Mouse (Mus musculus): ENCODE measurements at regions not wholly inside any gene's neighbourhood (a gene's known extent, or its start where the extent isn't known, plus 50 kb on each side); places are given as distances from the start of the nearest gene placed in this dataset.

GRCm38 (mm10) chr13:111157921-111158638, 96.7 kb upstream of the Actbl2 start:
- Histone ChIP-seq H3K9ac (no peak overlapping the region), H3K4me2 (replicated peaks) (no peak overlapping the region), H3K4me3 (no peak overlapping the region), H3K9me3 (no peaks in the 10 kb centered on the region), H3K27ac (peak overlapping the region; percentile 30; the same call in 1 of the 2 replicates), H3K36me3 (no peaks in the 10 kb centered on the region), H3K4me1 (no peaks in the 10 kb centered on the region), H3K27me3 (no peaks in the 10 kb centered on the region)
- ATAC-seq (ENCODE audit: insufficient number of reproducible peaks, insufficient read depth, low FRiP score, low TSS enrichment) = no peak
- whole genome bisulfite sequencing = 59% methylated on average over 14 of the region's 14 CpGs

- H3K4me1 ChIP-seq = no peaks in the 10 kb centered on the region
- H3K36me3 ChIP-seq = no peaks in the 10 kb centered on the region
- H3K27ac ChIP-seq = no peak overlapping the region
- H3K9ac ChIP-seq = no peak overlapping the region
- no peaks in the 10 kb centered on the region for H3K27me3 ChIP-seq
- H3K9me3 ChIP-seq = no peaks in the 10 kb centered on the region
- no peak overlapping the region for H3K4me2 ChIP-seq (replicated peaks)
- no peak overlapping the region for H3K4me3 ChIP-seq
- no peak for ATAC-seq (ENCODE audit: insufficient number of reproducible peaks, insufficient read depth, low FRiP score, low TSS enrichment)
Observed at GRCm38 (mm10) chr13:111159498-111159897, 95.3 kb upstream of the Actbl2 start.

- ATAC-seq (ENCODE audit: insufficient number of reproducible peaks, insufficient read depth, low FRiP score, low TSS enrichment) = no peak
- Histone ChIP-seq H3K4me2 (replicated peaks) (no peak overlapping the region), H3K9ac (no peak overlapping the region), H3K4me1 (peaks cover 2% of the 10 kb centered on the region), H3K4me3 (no peak overlapping the region), H3K36me3 (no peaks in the 10 kb centered on the region), H3K27me3 (no peaks in the 10 kb centered on the region), H3K27ac (no peak overlapping the region), H3K9me3 (no peaks in the 10 kb centered on the region)
- 85% methylated on average over 2 of the region's 2 CpGs for WGBS
Observed at GRCm38 (mm10) chr13:111165538-111165937, 89.3 kb upstream of the Actbl2 start.

DNA sequence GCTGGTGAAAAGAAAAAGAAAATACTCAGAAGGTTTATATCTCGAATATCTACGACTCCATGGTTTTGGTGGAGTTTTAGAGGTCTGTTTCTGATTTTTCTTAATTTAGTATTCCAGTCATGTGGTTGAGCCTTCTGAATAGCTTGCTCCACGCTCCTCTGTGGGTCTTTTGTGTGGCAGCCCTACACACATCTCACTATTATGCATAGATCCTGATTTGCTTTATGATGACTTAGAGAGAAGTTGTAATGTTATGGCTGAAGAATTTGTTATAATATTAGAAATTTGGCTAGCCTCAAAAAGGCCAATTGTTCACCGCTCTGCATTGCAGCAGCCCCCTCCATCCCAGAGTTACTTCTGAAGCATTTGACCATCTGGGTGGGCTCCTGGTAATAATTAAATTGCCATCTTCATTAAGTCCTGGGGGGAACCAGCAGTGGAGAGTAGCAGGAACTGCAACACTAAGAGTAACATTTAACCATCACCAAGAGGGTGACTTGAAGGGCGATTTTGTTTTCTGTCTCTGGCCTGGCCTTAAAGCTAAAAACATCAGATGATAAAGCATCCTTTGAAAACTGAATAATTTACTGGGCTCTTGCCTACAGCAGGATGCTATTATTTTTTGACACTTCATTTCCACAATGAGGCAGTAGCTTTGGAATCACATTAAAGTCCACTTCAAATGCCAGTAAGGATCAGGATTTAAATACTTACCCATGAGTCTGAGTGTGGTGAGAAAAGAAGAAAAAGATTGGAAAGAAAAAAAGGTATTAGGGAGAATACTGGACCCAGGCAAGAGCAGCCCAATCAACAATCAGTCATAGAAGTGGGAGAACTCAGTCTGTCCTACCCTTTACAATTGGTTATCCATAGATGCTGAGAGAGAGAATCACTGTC, 84.3 kb upstream of the Actbl2 start:
- Histone ChIP-seq H3K27me3 (no peaks in the 10 kb centered on the region), H3K4me3 (no peak overlapping the region), H3K9ac (no peak overlapping the region), H3K36me3 (no peaks in the 10 kb centered on the region), H3K4me2 (replicated peaks) (no peak overlapping the region), H3K9me3 (no peaks in the 10 kb centered on the region), H3K4me1 (peaks cover 7% of the 10 kb centered on the region), H3K27ac (peak overlapping the region; percentile 75)
- peak; percentile 56 for ATAC-seq (ENCODE audit: insufficient number of reproducible peaks, insufficient read depth, low FRiP score, low TSS enrichment)
- whole genome bisulfite sequencing = 36% methylated on average over 5 of the region's 5 CpGs

- H3K9ac ChIP-seq = no peak overlapping the region
- H3K4me3 ChIP-seq = no peak overlapping the region
- no peak overlapping the region for H3K27ac ChIP-seq
- no peak overlapping the region for H3K4me2 ChIP-seq (replicated peaks)
- H3K27me3 ChIP-seq = no peaks in the 10 kb centered on the region
- no peaks in the 10 kb centered on the region for H3K4me1 ChIP-seq
- H3K36me3 ChIP-seq = no peaks in the 10 kb centered on the region
- WGBS = 86% methylated on average over 6 of the region's 6 CpGs
- no peaks in the 10 kb centered on the region for H3K9me3 ChIP-seq
- ATAC-seq (ENCODE audit: insufficient number of reproducible peaks, insufficient read depth, low FRiP score, low TSS enrichment) = no peak
Observed at GRCm38 (mm10) chr13:111179186-111179585, 75.6 kb upstream of the Actbl2 start.

- Histone ChIP-seq H3K9ac (no peak overlapping the region), H3K4me1 (no peaks in the 10 kb centered on the region), H3K4me2 (replicated peaks) (no peak overlapping the region), H3K9me3 (no peaks in the 10 kb centered on the region), H3K27ac (no peak overlapping the region), H3K36me3 (no peaks in the 10 kb centered on the region), H3K4me3 (no peak overlapping the region), H3K27me3 (no peaks in the 10 kb centered on the region)
- ATAC-seq (ENCODE audit: insufficient number of reproducible peaks, insufficient read depth, low FRiP score, low TSS enrichment) = no peak
- WGBS = 56% methylated on average over 2 of the region's 2 CpGs
Observed at GRCm38 (mm10) chr13:111183293-111183692, 71.5 kb upstream of the Actbl2 start.

DNA sequence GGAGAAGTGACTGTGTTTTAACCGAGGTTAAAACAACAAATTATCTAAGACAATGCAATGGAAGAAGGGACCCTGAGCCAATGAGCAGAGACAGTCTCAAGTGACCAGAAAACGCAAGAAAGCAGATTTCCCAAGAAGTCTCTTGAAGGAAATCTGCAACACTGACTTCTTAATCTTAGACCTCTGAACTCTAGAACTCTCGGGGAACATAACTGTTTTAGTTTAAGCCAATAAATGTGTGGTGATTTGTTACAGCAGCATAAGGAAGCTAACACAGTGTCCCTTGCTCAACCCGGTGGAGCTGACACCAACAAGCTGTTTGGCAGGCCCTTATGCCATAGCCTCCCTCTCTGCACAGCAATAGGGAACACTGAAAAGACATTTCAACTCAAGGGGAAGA, 69.0 kb upstream of the Actbl2 start:
- H3K27me3 ChIP-seq = no peaks in the 10 kb centered on the region
- no peak overlapping the region for H3K4me3 ChIP-seq
- H3K9me3 ChIP-seq = no peaks in the 10 kb centered on the region
- no peak overlapping the region for H3K27ac ChIP-seq
- no peak overlapping the region for H3K4me2 ChIP-seq (replicated peaks)
- ATAC-seq (ENCODE audit: insufficient number of reproducible peaks, insufficient read depth, low FRiP score, low TSS enrichment) = no peak
- 54% methylated on average over 4 of the region's 4 CpGs for WGBS
- no peaks in the 10 kb centered on the region for H3K36me3 ChIP-seq
- no peaks in the 10 kb centered on the region for H3K4me1 ChIP-seq
- H3K9ac ChIP-seq = no peak overlapping the region

- H3K9ac ChIP-seq = no peak overlapping the region
- H3K4me2 ChIP-seq (replicated peaks) = no peak overlapping the region
- no peaks in the 10 kb centered on the region for H3K27me3 ChIP-seq
- WGBS = 81% methylated on average over 2 of the region's 2 CpGs
- no peaks in the 10 kb centered on the region for H3K36me3 ChIP-seq
- no peaks in the 10 kb centered on the region for H3K4me1 ChIP-seq
- no peak overlapping the region for H3K27ac ChIP-seq
- ATAC-seq (ENCODE audit: insufficient number of reproducible peaks, insufficient read depth, low FRiP score, low TSS enrichment) = no peak
- no peak overlapping the region for H3K4me3 ChIP-seq
- no peaks in the 10 kb centered on the region for H3K9me3 ChIP-seq
Observed at GRCm38 (mm10) chr13:111186833-111187232, 68.0 kb upstream of the Actbl2 start.

- Histone ChIP-seq H3K4me2 (replicated peaks) (no peak overlapping the region), H3K36me3 (no peaks in the 10 kb centered on the region), H3K4me1 (no peaks in the 10 kb centered on the region), H3K27me3 (no peaks in the 10 kb centered on the region), H3K9me3 (no peaks in the 10 kb centered on the region), H3K9ac (no peak overlapping the region), H3K27ac (no peak overlapping the region), H3K4me3 (no peak overlapping the region)
- WGBS = 85% methylated on average over 2 of the region's 2 CpGs
- ATAC-seq (ENCODE audit: insufficient number of reproducible peaks, insufficient read depth, low FRiP score, low TSS enrichment) = no peak
Observed at GRCm38 (mm10) chr13:111193919-111194318, 60.9 kb upstream of the Actbl2 start.

- H3K27me3 ChIP-seq = no peaks in the 10 kb centered on the region
- no peaks in the 10 kb centered on the region for H3K36me3 ChIP-seq
- H3K27ac ChIP-seq = no peak overlapping the region
- WGBS = 73% methylated on average over 7 of the region's 7 CpGs
- H3K9me3 ChIP-seq = no peaks in the 10 kb centered on the region
- no peaks in the 10 kb centered on the region for H3K4me1 ChIP-seq
- no peak overlapping the region for H3K4me3 ChIP-seq
- ATAC-seq (ENCODE audit: insufficient number of reproducible peaks, insufficient read depth, low FRiP score, low TSS enrichment) = no peak
- no peak overlapping the region for H3K4me2 ChIP-seq (replicated peaks)
- no peak overlapping the region for H3K9ac ChIP-seq
Observed at GRCm38 (mm10) chr13:111194337-111194736, 60.5 kb upstream of the Actbl2 start.

- Histone ChIP-seq H3K9ac (no peak overlapping the region), H3K4me3 (no peak overlapping the region), H3K27me3 (no peaks in the 10 kb centered on the region), H3K4me2 (replicated peaks) (no peak overlapping the region), H3K4me1 (no peaks in the 10 kb centered on the region), H3K27ac (no peak overlapping the region), H3K36me3 (no peaks in the 10 kb centered on the region), H3K9me3 (no peaks in the 10 kb centered on the region)
- ATAC-seq (ENCODE audit: insufficient number of reproducible peaks, insufficient read depth, low FRiP score, low TSS enrichment) = no peak
- WGBS = 84% methylated on average over 3 of the region's 3 CpGs
Observed at GRCm38 (mm10) chr13:111201532-111201931, 53.3 kb upstream of the Actbl2 start.

All from embryonic facial prominence, embryonic 12.5 days (tissue).